Mouse (Mus musculus) lung, postnatal 0 days (tissue): Measurements from ENCODE around the gene Ablim1.
A peak's percentile ranks its signal among the peaks of the same experiment; 100 is the strongest.

Experiments used
- CTCF ChIP-seq: IDR thresholded peaks from 2 replicates; pipeline ENCODE4 v1.5.1; 2016; ENCODE audit warnings: antibody characterized with exemption, mild to moderate bottlenecking
- EP300 ChIP-seq: IDR thresholded peaks from 2 replicates; pipeline ENCODE4 v1.6.1; 2016; ENCODE audit warnings: antibody characterized with exemption, mild to moderate bottlenecking, control low read depth

- peak; percentile 35 for TF ChIP-seq CTCF
- TF ChIP-seq EP300 = no peak
These were observed 199.0 kb downstream of the Ablim1 start for GRCm38 (mm10) chr19:57115670-57116069.
